Mouse (Mus musculus) cerebellum, postnatal 10 days (tissue): ENCODE results near the gene S1pr2.

ENCODE experiments used
- DNase-seq, 2 experiments: peaks; one replicate each; pipeline ENCODE4 v3.0.0; 2021; ENCODE audit warnings: mixed read lengths in 2 of 2

Gene S1pr2

GRCm38 (mm10) chr9:20998337-20998736 lies 21.8 kb upstream of the S1pr2 start:
- DNase-seq = peak in 1 of 2 experiments; percentile 38

- DNase-seq = no peak
Observed at GRCm38 (mm10) chr9:20997065-20997464, 20.5 kb upstream of the S1pr2 start.

DNA sequence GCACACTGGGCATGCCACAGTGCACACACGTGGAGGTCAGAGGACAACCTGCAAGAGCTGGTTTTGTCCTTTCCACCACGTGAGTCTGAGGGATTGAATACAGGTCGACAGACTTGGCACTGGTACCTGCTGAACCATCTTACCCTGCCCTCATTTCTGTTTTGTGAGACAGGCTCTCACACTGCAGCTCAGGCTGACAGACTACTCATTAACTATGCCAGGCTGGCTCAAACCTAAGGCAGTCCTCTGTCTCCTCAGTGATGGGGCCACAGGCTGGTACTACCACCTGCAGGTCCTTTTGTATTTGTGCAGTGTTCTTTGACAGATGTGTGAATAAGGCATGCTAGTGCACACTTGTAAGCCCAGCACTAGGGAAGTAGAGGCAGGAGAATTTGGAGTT lies 18.5 kb upstream of the S1pr2 start:
- DNase-seq = no peak

DNA sequence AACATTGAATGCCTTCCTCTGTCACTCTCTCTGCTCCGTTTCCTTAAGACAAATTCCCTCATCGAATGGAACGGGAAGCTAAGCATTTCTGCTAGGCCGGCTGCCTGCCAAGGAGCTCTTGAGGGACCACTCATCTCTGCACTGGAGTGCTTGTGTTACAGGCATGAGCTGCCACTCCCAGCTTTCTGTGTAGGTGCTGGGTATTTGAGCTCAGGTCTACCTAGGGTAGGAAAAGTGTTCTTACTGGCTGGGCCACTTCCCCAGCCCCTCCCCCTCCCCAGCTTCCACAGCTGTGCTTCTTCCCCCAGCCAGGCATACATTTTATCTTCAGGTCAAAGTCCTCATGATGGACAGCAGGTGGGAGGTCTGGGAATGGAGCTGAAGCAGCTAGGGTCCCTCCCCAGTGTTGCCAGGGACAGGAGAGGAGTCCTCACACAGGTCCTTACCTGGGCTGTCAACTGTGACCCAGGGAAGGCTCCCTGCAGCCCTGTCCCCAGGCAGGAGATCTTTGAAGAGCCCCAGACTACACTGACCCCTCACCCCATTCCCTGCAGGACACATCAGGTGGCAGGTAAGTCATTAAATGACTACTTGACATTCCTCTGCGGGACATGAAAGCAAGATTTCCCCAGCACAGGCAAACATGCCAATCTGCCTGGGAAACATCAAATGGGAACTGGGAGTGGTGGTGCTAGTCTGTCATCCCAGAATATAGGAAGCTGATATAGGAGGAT lies 16.8 kb upstream of the S1pr2 start:
- no peak for DNase-seq

DNA sequence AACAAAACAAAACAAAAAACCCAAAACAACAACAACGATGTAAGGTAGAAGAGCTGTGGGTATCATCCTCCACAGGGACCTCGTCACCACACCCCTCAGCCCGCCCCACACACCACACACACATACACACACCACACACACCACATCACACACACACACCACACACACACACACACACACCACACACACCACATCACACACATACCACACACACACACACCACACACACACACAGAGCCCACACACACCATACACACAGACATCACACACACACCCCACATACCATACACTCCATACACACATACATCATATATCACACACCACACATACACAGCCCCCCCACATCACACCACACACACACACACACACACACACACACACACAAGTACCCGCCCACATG lies 15.0 kb upstream of the S1pr2 start:
- no peak for DNase-seq

DNA sequence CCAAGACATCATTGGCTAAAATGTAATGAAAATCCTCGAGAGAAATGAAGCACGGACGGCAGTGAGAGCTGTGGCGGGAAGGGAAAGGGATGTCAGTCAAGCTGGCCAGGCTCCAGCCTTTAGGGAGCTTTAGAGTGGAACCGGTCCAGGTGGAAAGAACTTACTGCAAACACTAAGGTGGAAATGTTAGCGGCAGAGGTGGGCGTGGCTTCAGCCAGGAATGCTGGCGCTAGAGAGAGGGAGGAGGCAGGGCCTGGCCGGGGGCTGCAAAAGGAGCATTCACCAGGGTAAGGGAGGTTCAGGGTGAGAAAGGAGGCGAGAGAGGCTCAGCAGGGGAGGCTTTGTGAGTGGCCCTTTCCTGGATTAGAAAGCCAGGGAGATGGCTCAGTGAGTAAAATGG lies 14.3 kb upstream of the S1pr2 start:
- peak; percentile 43 to 47 for DNase-seq

DNA sequence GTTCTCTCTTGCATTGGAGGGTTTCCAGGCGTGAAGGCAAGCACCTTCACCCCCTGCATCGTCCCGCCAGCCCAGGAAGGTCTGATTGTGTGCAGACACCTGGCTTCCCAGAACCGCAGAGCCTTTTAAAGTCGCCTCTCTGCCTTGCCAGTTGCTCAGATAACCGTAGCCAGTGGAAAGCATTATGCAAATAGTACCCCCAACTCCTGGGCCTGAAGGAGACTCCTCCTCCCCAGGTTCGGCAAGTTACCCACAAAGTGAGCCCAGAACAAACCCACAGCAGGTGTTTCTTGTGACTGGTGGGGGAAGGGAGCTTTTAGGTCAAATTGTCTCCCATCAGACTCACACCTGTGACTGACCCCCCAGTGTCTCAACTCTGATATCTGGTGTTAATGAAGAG lies 11.4 kb upstream of the S1pr2 start:
- DNase-seq = no peak

DNA sequence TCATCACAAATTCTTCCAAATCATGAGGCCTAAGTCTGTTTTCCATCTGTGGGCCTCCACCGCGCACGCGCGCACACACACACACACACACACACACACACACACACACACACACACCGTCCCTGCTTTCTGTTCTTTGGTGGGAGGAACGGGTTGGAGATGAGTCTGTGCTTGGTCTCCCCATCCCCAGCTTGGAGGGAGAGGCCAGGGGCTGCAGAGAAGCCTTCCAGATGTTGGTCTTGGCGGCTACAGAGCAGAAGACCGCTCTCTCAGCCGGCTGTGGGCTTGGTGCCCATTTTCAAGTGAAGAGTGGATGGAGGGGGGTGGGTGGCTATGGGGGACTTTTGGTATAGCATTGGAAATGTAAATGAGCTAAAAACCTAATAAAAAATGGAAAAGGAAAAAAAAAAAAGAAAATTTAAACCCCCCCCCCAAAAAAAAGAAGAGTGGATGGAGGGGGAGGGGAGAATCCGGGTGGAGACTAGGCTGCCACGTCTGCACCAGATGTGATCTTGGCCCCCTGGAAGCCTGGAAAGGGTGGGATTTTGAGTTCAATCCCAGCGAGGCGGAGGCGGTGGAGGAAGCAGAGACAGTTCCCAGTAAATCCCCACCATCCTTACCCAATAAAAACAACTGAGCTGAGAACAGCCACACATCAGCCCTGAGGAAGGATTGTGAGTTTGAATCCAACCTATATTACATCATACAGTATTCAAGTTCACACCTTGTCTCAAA lies 10.5 kb upstream of the S1pr2 start:
- no peak for DNase-seq

DNA sequence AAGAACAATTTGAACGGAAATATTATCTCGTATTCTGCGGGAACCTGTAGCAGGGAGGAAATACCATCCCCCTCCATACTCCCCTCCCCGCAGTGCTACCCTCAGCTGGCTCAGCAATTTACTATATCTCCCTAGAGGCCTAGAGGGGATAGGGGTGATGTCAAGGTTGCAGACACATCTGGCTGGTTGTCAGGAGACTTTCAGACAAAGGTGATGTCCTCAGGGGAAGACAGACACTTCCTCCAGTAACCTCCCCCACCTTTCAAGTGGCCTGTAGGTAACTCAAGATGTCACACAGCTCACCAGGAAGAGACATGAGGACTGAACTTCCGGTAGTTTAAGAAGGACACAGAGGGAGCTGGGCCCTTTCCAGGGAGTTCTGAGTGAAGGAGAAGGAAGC lies 6.6 kb upstream of the S1pr2 start:
- DNase-seq = no peak

- DNase-seq = no peak
Observed at GRCm38 (mm10) chr9:20982171-20982570, 5.6 kb upstream of the S1pr2 start.

- DNase-seq = no peak
Observed at GRCm38 (mm10) chr9:20979769-20980168, 3.2 kb upstream of the S1pr2 start.

- DNase-seq = no peak
Observed at GRCm38 (mm10) chr9:20979181-20979580, 2.6 kb upstream of the S1pr2 start.

DNA sequence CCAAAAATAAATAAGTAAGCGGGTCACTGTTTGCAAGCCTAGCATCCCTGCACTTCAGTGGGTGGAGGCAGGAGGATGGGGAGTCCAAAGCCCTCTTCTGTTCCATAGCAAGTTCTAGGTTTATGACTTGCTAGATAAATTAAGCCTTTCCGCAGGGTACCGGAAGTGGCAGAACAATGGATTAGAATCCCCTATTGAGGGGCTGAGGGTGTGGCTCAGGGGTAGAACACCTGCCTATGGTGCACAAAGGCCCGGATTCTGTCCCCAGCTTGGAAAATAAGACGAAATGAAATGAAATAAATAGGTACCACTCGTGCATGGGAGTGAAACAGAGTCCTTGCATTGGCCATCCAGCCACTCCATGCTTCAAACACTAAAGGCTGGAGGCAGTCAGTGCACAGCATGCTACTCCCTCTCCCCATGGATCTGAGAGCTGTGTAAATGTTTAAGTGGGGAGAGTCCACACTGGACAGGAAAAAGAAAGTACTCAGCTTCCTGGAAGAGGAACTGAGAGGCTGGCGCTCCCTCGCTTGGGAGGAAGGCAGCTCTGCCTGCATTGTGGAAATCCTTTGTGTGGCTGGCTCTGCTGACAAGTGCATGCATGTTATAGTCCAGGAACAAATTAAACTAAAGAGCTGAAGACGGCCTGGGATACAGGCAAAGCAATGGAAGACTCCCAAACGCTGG lies 2.0 kb upstream of the S1pr2 start:
- no peak for DNase-seq

- DNase-seq = no peak
Observed at GRCm38 (mm10) chr9:20976961-20977689, 544 bp upstream of the S1pr2 start.

GRCm38 (mm10) chr9:20975431-20976215 lies 958 bp downstream of the S1pr2 start:
- DNase-seq = peak; percentile 28

DNA sequence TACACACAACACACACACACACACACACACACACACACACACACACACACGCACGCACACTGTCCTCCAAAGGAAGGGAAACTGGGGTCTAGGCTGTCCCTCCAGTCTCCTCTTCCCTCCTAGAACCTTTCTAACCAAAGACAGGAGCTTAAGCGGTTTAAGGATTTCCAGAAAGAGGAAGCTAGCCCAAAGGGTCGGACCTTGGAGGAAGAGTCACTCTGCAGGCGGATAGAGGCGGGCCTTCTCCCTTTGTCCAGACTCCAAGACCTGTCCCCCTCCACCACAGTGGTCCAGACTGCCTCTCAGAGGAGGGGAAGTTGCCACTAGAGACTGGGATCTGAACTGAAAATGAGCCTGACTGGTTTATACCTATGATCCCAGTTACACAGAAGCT lies 2.9 kb downstream of the S1pr2 start:
- no peak for DNase-seq

DNA sequence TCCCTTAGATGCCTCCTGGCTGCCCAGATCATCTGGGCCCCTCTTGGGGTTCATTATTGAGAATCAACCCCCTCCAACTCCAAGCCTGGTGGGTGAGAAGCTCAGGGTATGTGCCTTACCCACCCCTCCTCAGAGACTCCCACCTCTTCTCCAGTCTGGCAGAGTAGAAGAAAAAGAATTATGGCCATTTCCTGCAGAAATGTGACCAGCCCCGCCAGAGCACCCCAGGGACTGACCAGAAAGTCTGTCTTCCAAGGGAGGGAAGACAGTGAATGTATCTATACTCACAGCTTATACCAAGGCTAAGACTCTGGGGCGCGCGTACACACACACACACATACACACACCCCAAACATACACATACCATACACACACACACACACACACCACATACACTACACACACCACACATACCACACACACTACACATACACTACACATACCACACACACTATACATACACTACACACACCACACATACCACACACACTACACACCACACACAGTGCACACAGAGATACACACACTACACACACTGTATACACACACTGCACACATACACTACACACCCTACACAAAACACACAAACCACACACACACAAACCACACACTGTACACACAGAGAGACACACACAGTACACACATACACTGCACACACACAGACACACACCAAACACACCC lies 3.4 kb downstream of the S1pr2 start:
- no peak for DNase-seq

DNA sequence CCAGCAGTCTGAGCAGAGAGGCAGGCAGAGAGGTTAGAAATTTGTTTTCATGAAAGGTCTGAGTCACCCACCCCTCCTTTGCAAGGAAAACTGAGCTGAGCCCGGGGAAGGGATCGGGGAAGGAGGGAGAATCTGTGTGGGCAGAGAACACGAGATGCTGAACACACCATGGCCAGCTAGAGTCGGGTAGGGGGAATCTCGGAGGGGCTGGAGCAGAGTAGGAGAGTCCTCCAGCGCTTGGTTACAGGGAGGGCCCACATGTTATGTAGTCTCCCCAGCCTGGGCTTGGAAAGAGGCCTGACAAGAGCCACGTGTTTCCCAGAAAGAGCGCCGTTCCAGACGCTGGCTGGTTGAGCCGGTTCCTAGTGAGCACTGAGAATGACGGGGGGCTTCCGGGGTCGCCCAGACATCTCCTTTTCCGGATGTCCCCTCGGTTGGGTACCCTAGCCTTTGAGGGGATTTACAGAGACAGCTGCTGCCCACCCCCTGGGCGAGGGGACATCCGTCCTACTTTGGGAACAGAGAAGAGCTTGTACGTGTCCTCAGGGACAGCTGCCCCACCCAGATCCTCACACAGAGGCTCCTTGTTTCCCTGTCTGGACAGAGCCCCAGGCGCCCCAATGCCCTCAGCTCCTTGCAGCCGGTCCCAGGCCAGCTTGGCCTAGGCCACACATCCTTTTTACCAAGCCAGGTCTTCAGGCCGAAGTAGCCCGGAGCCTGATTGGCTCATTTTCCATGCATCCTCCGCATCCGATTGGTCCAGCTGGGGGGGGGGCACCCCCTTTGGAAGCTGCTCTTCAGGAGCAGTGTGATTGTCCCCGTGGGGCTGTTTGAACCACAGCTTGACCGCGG lies 4.2 kb downstream of the S1pr2 start:
- peak; percentile 36 to 49 for DNase-seq

DNA sequence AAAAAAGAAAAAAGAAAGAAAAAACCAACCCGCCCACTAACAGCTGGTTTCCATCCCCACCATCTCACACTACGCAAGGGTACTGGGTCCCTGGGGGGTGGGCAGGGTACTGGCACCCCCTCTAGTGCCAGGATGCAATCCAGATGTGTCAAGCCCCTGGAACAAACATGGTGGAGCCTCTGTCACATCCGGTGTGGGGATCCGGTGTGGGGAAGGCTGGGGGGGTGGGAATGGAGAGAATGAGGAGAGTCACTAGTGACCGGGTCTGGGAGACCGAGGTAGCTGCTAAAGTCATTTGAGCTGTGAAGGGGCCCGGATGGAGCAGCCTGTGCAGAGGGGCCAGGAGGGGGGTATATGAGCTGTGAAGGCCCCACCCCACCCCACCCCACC lies 4.8 kb downstream of the S1pr2 start:
- no peak for DNase-seq

DNA sequence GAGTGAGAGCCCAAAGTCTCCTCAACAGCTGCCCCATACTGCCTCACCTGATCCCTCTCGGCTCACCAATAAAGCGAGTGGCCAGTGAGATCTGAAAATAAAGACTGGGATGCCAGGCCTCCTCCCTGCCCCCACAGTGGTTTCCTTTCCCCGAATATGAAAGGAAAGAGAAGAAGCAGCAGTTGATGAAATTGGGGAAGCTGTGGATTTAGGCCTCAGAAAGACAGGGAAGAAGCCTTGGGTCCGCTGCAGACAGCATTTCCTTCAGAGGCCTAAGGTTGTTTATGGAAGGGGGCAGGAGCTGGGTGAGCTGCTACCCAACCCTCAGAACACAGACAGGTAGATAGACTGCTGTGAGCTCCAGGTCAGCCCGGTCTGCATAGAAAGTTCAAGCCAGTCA lies 9.8 kb downstream of the S1pr2 start:
- DNase-seq = no peak

DNA sequence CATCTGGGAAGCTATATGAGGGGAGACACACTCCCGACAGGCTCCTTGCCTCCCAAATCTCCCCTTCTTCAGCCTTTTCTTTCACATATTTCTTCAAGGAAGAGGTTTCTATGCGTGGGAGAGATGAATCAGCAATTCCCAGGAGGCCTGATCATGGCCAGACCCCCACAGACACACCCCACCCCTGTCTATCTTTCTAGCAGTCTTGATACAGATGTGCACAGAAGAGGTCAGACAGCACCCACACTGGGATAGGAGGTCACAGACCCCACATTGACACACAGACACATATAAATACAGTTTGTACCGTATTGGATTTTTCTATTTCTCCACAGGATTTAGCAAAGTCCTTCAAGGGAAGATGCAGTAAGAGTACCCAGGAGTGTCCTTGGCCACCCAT lies 10.6 kb downstream of the S1pr2 start:
- DNase-seq = no peak
